Mouse (Mus musculus): ENCODE measurements around the gene Ccdc167. TPM values are rescaled to one million over a fixed set of nuclear protein-coding genes. Genes with fewer than 3 reads are reported as not detected.
A peak's percentile ranks its signal among the peaks of the same experiment; 100 is the strongest.

Ccdc167 gene
- polyA plus RNA-seq, 1 experiment from 2014 or later = 12.0 TPM

DNA sequence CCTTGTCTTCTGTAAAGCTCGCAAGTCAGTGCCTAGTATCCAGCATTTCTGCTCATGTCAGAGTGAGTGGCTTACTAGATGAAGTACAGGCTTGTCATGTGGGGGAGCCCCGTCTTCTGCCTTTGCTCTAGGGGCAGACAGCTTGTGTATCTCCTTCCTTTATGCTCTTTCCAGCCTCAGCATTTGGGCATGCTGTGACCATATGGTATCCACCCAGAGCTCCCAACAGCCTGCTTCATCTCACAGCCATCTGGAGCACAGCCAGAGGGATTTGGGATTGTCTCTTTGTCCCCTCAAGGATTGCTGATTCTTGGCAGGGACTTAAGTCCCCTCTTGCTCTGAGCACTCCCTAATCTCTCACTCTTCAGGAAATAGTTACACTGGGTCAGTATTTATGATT is 36.7 kb downstream of the Ccdc167 start:
- Histone ChIP-seq H3K27me3 (no peaks in the 10 kb centered on the region), H3K36me3 (peaks cover 98% of the 10 kb centered on the region), H3K9me3 (no peaks in the 10 kb centered on the region), H3K9ac (replicated peaks) (no peak overlapping the region), H3K4me1 (replicated peaks) (peaks cover 17% of the 10 kb centered on the region; the same call in 1 of the 2 replicates), H3K4me3 (replicated peaks) (no peak overlapping the region), H3K4me2 (replicated peaks) (no peak overlapping the region), H3K27ac (peak overlapping the region; percentile 71)
- ATAC-seq = 0 out of 2 replicates have a peak, but pooled peaks have one; percentile 30
- WGBS = 65% methylated on average over 2 of the region's 2 CpGs

GRCm38 (mm10) chr17:29679038-29679767 is 37.6 kb downstream of the Ccdc167 start:
- ATAC-seq = no peak
- no peak overlapping the region for H3K27ac ChIP-seq
- peaks cover 98% of the 10 kb centered on the region for H3K36me3 ChIP-seq
- no peak overlapping the region for H3K4me3 ChIP-seq (replicated peaks)
- no peaks in the 10 kb centered on the region for H3K9me3 ChIP-seq
- peaks cover 17% of the 10 kb centered on the region; the same call in 1 of the 2 replicates for H3K4me1 ChIP-seq (replicated peaks)
- WGBS = 83% methylated on average over 6 of the region's 6 CpGs
- H3K27me3 ChIP-seq = no peaks in the 10 kb centered on the region
- H3K9ac ChIP-seq (replicated peaks) = 0 out of 2 replicates have a peak overlapping the region, but pooled peaks have one; percentile 14
- no peak overlapping the region for H3K4me2 ChIP-seq (replicated peaks)

DNA sequence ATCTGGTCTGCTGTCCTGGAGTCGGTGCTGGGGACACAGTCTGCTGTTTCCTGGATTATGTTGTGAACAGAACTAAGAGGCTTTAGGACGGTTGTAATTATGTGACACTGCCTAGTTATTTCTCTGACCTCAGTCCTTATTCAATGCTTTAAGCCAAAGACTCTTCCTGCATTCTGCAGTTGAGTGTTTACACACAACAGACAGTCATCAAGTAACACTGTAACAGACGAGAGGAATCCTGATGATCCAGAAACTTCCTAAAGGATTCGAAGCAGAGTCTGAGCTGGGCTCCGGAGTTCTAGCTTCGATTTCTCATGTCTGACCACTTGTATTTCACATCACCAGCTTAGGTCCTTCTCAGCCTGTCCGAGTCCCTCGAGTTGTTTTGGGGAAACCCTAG is 38.3 kb downstream of the Ccdc167 start:
- H3K9me3 ChIP-seq = no peaks in the 10 kb centered on the region
- H3K9ac ChIP-seq (replicated peaks) = 0 out of 2 replicates have a peak overlapping the region, but pooled peaks have one; percentile 14
- H3K36me3 ChIP-seq = peaks cover 98% of the 10 kb centered on the region
- 90% methylated on average over 8 of the region's 8 CpGs for WGBS
- no peak overlapping the region for H3K27ac ChIP-seq
- H3K27me3 ChIP-seq = no peaks in the 10 kb centered on the region
- ATAC-seq = no peak
- no peak overlapping the region for H3K4me2 ChIP-seq (replicated peaks)
- H3K4me1 ChIP-seq (replicated peaks) = peaks cover 17% of the 10 kb centered on the region; the same call in 1 of the 2 replicates
- H3K4me3 ChIP-seq (replicated peaks) = no peak overlapping the region

- Histone ChIP-seq H3K27ac (no peak overlapping the region), H3K4me1 (replicated peaks) (peaks cover 10% of the 10 kb centered on the region), H3K36me3 (peaks cover 59% of the 10 kb centered on the region), H3K4me3 (replicated peaks) (no peak overlapping the region), H3K9ac (replicated peaks) (no peak overlapping the region), H3K9me3 (no peaks in the 10 kb centered on the region), H3K27me3 (no peaks in the 10 kb centered on the region), H3K4me2 (replicated peaks) (no peak overlapping the region)
- no peak for ATAC-seq
- WGBS = 92% methylated on average over 4 of the region's 4 CpGs
Observed at GRCm38 (mm10) chr17:29673325-29673724, 43.5 kb downstream of the Ccdc167 start.

GRCm38 (mm10) chr17:29671021-29671420 is 45.8 kb downstream of the Ccdc167 start:
- 95% methylated on average over 2 of the region's 2 CpGs for WGBS
- no peak for ATAC-seq
- H3K9ac ChIP-seq (replicated peaks) = no peak overlapping the region
- H3K4me3 ChIP-seq (replicated peaks) = no peak overlapping the region
- no peak overlapping the region for H3K4me2 ChIP-seq (replicated peaks)
- no peaks in the 10 kb centered on the region for H3K9me3 ChIP-seq
- H3K27ac ChIP-seq = no peak overlapping the region
- H3K36me3 ChIP-seq = peaks cover 47% of the 10 kb centered on the region
- H3K27me3 ChIP-seq = no peaks in the 10 kb centered on the region
- peaks cover 21% of the 10 kb centered on the region for H3K4me1 ChIP-seq (replicated peaks)

GRCm38 (mm10) chr17:29669936-29670335 is 46.9 kb downstream of the Ccdc167 start:
- peaks cover 21% of the 10 kb centered on the region for H3K4me1 ChIP-seq (replicated peaks)
- no peak overlapping the region for H3K9ac ChIP-seq (replicated peaks)
- H3K9me3 ChIP-seq = no peaks in the 10 kb centered on the region
- H3K27me3 ChIP-seq = no peaks in the 10 kb centered on the region
- H3K4me3 ChIP-seq (replicated peaks) = no peak overlapping the region
- H3K36me3 ChIP-seq = peaks cover 41% of the 10 kb centered on the region
- no peak overlapping the region for H3K27ac ChIP-seq
- no peak overlapping the region for H3K4me2 ChIP-seq (replicated peaks)
- no peak for ATAC-seq

DNA sequence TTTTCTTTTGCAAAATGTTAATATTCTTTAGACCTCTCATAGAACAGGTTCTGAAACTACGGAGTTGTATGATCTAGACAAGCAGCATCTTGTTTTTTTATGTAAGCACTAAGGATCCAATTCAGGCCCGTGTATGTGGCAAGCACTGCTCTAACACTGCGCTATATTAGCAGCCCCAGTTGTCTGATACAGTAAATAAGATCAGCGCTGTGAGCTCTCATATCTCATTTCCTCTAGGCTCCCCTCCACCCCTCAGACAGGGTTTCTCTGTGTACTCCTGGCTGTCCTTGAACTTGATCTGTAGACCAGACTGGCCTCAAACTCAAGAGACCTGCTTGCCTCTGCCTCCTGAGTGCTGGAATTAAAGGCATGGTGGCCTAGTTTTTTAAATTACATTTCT is 47.8 kb downstream of the Ccdc167 start:
- peaks cover 41% of the 10 kb centered on the region for H3K36me3 ChIP-seq
- H3K4me2 ChIP-seq (replicated peaks) = no peak overlapping the region
- H3K27me3 ChIP-seq = no peaks in the 10 kb centered on the region
- H3K9ac ChIP-seq (replicated peaks) = no peak overlapping the region
- ATAC-seq = no peak
- H3K4me3 ChIP-seq (replicated peaks) = no peak overlapping the region
- H3K9me3 ChIP-seq = no peaks in the 10 kb centered on the region
- WGBS = 95% methylated on average over 4 of the region's 4 CpGs
- H3K27ac ChIP-seq = 0 out of 2 replicates have a peak overlapping the region, but pooled peaks have one; percentile 14
- H3K4me1 ChIP-seq (replicated peaks) = peaks cover 21% of the 10 kb centered on the region

GRCm38 (mm10) chr17:29668051-29668986 is 48.5 kb downstream of the Ccdc167 start:
- Histone ChIP-seq H3K36me3 (peaks cover 34% of the 10 kb centered on the region), H3K4me2 (replicated peaks) (no peak overlapping the region), H3K9me3 (no peaks in the 10 kb centered on the region), H3K4me1 (replicated peaks) (peaks cover 21% of the 10 kb centered on the region), H3K4me3 (replicated peaks) (no peak overlapping the region), H3K9ac (replicated peaks) (peak overlapping the region; percentile 28; the same call in 1 of the 2 replicates), H3K27ac (peak overlapping the region; percentile 69), H3K27me3 (no peaks in the 10 kb centered on the region)
- peak; percentile 68 for ATAC-seq
- 62% methylated on average over 10 of the region's 10 CpGs for WGBS

- H3K27me3 ChIP-seq = no peaks in the 10 kb centered on the region
- no peaks in the 10 kb centered on the region for H3K9me3 ChIP-seq
- no peak overlapping the region for H3K9ac ChIP-seq (replicated peaks)
- no peak overlapping the region for H3K4me3 ChIP-seq (replicated peaks)
- no peak for ATAC-seq
- no peak overlapping the region for H3K27ac ChIP-seq
- 91% methylated on average over 6 of the region's 6 CpGs for WGBS
- H3K4me1 ChIP-seq (replicated peaks) = peaks cover 9% of the 10 kb centered on the region
- H3K36me3 ChIP-seq = peaks cover 20% of the 10 kb centered on the region
- peak overlapping the region; percentile 92; the same call in 1 of the 2 replicates for H3K4me2 ChIP-seq (replicated peaks)
Observed at GRCm38 (mm10) chr17:29662145-29662544, 54.7 kb downstream of the Ccdc167 start.

GRCm38 (mm10) chr17:29660762-29661391 is 56.0 kb downstream of the Ccdc167 start:
- Histone ChIP-seq H3K27ac (peak overlapping the region; percentile 93), H3K27me3 (no peaks in the 10 kb centered on the region), H3K36me3 (peaks cover 13% of the 10 kb centered on the region), H3K4me1 (replicated peaks) (peaks cover 9% of the 10 kb centered on the region), H3K9ac (replicated peaks) (peak overlapping the region; percentile 96), H3K4me3 (replicated peaks) (peak overlapping the region; percentile 92), H3K9me3 (no peaks in the 10 kb centered on the region), H3K4me2 (replicated peaks) (peak overlapping the region; percentile 92)
- ATAC-seq = no peak; the same call in 1 of the 2 replicates
- under 1% methylated on average over 40 of the region's 41 CpGs for WGBS

- H3K4me1 ChIP-seq (replicated peaks) = peaks cover 9% of the 10 kb centered on the region
- H3K4me2 ChIP-seq (replicated peaks) = peak within 1 kb of the TSS; percentile 92
- peak within 1 kb of the TSS; percentile 93 for H3K27ac ChIP-seq
- WGBS = under 1% methylated on average over 41 of the region's 41 CpGs
- no peaks in the 10 kb centered on the region for H3K27me3 ChIP-seq
- peak within 1 kb of the TSS; percentile 92 for H3K4me3 ChIP-seq (replicated peaks)
- ATAC-seq = peak; percentile 96
- H3K36me3 ChIP-seq = peaks cover 12% of the 10 kb centered on the region
- peak within 1 kb of the TSS; percentile 96 for H3K9ac ChIP-seq (replicated peaks)
- H3K9me3 ChIP-seq = no peaks in the 10 kb centered on the region
Observed at GRCm38 (mm10) chr17:29660076-29660761, 56.6 kb downstream of the Ccdc167 start, which contains the start of gene Cmtr1. Gene Cmtr1, plus strand, starts transcription at chr17:29660595.

Data from midbrain, embryonic 13.5 days (tissue).